Mouse (Mus musculus): Measurements from ENCODE around the gene Chpf. TPM values are rescaled to one million over a fixed set of nuclear protein-coding genes. Genes with fewer than 3 reads are reported as not detected.

The Chpf gene
- polyA plus RNA-seq, 1 experiment from 2014 or later = 31.6 TPM

DNA sequence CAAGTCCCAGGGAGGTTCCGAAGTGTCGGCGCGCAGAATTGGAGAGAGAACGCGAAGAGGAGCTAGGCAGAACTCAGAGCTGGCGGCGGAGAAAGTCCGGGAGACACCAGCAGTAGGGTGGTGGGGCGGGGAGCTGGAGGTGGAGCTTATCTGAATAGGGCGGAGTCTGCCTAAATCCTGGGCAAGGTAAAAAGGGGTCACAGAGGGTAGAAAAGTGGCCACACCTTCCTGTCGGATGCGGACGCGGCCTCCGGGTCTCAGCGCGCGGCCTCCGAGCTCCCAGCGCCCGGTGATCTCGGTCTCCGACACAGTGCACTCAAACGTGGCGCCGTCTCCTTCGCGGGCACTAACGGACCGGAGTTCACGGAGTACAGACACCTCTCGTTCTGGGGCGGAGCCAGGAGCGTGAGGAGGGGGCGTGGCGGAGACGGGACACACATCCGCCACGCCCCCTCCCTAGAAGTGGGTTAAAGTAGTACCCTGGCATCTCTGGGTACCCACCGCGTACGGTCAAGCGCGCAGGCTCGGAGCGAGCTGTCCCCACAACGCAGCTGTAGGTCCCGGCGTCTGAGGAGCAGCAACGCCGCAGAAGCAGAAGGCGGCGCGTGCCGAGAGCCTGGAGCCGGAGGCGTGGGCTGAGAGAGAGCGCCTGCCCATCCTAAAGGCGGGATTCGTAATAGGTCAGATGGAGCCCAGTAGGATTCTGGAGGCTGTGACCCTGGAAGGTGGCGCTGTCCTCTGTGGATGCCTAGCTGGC lies 8.5 kb upstream of the Chpf start:
- no peak overlapping the region for H3K9ac ChIP-seq (replicated peaks; ENCODE audit: low read depth)
- H3K4me1 ChIP-seq (ENCODE audit: insufficient read depth, low read depth, low read length) = no peaks in the 10 kb centered on the region
- H3K27ac ChIP-seq (ENCODE audit: low read length) = no peak overlapping the region
- peak overlapping the region; percentile 56 for H3K4me2 ChIP-seq (replicated peaks; ENCODE audit: low read depth, low read length)
- 3% methylated on average over 61 of the region's 62 CpGs for WGBS
- H3K27me3 ChIP-seq (replicated peaks; ENCODE audit: insufficient read depth, low read length) = peaks cover 29% of the 10 kb centered on the region
- DNase-seq (ENCODE audit: low spot score) (peak; percentile 77), ATAC-seq (peak; percentile 81)
- no peak for TF ChIP-seq EP300 (IDR thresholded peaks at IDR 0.05)
- peak; percentile 29 for TF ChIP-seq CTCF (IDR thresholded peaks at IDR 0.05)
- H3K4me3 ChIP-seq (ENCODE audit: low read depth, low read length) = peak overlapping the region; percentile 37
- H3K36me3 ChIP-seq (ENCODE audit: insufficient read depth, low read length) = peaks cover 6% of the 10 kb centered on the region; the same call in 1 of the 2 replicates
- no peaks in the 10 kb centered on the region for H3K9me3 ChIP-seq (ENCODE audit: low read length)

DNA sequence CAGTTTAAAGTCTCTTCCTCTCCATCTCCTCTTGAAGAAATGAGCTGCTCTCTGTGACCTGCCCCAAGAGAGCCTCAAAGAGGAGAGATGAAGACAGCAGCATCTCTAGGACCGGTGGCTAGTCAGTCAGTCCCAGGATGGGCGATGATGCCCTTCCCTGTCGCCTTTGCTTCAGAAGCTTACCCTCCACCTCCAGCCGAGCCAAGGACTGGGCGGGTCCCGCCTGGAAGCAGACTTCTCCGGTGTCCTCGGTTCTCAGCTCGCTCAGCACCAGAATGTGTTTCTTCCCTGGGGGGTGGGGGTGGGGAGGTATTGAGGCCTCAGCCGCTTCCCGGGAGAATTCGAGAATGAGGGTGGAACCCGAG lies 7.9 kb upstream of the Chpf start:
- no peaks in the 10 kb centered on the region for H3K9me3 ChIP-seq (ENCODE audit: low read length)
- H3K27ac ChIP-seq (ENCODE audit: low read length) = no peak overlapping the region
- H3K9ac ChIP-seq (replicated peaks; ENCODE audit: low read depth) = no peak overlapping the region
- DNase-seq (ENCODE audit: low spot score) (no peak), ATAC-seq (no peak)
- peaks cover 32% of the 10 kb centered on the region for H3K27me3 ChIP-seq (replicated peaks; ENCODE audit: insufficient read depth, low read length)
- no peak for TF ChIP-seq CTCF (IDR thresholded peaks at IDR 0.05)
- no peak for TF ChIP-seq EP300 (IDR thresholded peaks at IDR 0.05)
- 4% methylated on average over 13 of the region's 13 CpGs for WGBS
- peaks cover 6% of the 10 kb centered on the region; the same call in 1 of the 2 replicates for H3K36me3 ChIP-seq (ENCODE audit: insufficient read depth, low read length)
- H3K4me1 ChIP-seq (ENCODE audit: insufficient read depth, low read depth, low read length) = no peaks in the 10 kb centered on the region
- H3K4me3 ChIP-seq (ENCODE audit: low read depth, low read length) = peak overlapping the region; percentile 37
- peak overlapping the region; percentile 56 for H3K4me2 ChIP-seq (replicated peaks; ENCODE audit: low read depth, low read length)

DNA sequence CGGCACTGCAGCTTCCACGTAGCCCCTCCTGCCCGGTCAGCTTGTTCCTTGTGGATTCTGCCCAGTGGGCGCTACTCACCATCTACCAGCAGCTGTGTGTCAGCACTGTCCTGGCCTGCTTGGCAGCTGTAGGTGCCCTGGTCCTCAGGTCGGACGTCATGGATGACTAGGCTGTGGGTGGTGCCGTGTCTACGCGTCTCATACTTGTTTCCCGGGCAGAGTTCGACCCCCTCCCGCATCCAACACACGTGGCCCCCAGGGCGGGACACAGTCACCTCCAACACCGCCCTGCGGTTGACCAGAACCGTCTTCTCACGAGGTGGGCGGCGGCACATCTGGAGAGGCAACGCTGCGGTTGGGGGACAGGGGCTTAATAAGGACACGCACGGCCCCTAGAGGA lies 7.5 kb upstream of the Chpf start:
- DNase-seq (ENCODE audit: low spot score) = no peak
- no peak for ATAC-seq
- 11% methylated on average over 24 of the region's 24 CpGs for WGBS
- Histone ChIP-seq H3K4me2 (replicated peaks; ENCODE audit: low read depth, low read length) (no peak overlapping the region), H3K27ac (ENCODE audit: low read length) (no peak overlapping the region), H3K36me3 (ENCODE audit: insufficient read depth, low read length) (peaks cover 6% of the 10 kb centered on the region; the same call in 1 of the 2 replicates), H3K4me1 (ENCODE audit: insufficient read depth, low read depth, low read length) (no peaks in the 10 kb centered on the region), H3K9ac (replicated peaks; ENCODE audit: low read depth) (no peak overlapping the region), H3K4me3 (ENCODE audit: low read depth, low read length) (no peak overlapping the region), H3K27me3 (replicated peaks; ENCODE audit: insufficient read depth, low read length) (peaks cover 35% of the 10 kb centered on the region), H3K9me3 (ENCODE audit: low read length) (no peaks in the 10 kb centered on the region)
- TF ChIP-seq EP300 (IDR thresholded peaks at IDR 0.05) (no peak), CTCF (IDR thresholded peaks at IDR 0.05) (no peak)

DNA sequence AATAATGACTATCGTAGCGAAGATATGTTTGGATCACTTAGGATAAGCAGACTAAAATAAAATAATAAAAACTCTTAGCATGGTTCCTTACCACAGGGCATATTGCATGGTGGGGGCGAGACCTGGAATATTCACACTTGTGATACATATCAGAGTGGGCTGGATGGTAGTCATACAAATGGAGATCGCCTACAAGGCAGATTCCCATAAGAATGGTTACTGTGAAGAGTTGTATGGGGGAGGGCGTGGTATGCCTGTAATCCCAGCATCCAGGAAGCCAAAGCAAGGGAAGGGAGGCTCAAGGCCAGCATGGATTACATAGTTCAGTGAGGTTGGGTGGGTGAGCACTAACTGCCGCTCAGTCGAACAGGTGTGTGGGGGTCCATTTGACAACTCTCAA lies 1.6 kb upstream of the Chpf start:
- H3K36me3 ChIP-seq (ENCODE audit: insufficient read depth, low read length) = no peaks in the 10 kb centered on the region
- 87% methylated on average over 7 of the region's 7 CpGs for WGBS
- H3K27ac ChIP-seq (ENCODE audit: low read length) = no peak overlapping the region
- DNase-seq (ENCODE audit: low spot score) = no peak
- no peak overlapping the region for H3K4me3 ChIP-seq (ENCODE audit: low read depth, low read length)
- ATAC-seq = no peak
- no peak overlapping the region for H3K9ac ChIP-seq (replicated peaks; ENCODE audit: low read depth)
- no peak overlapping the region for H3K4me2 ChIP-seq (replicated peaks; ENCODE audit: low read depth, low read length)
- H3K9me3 ChIP-seq (ENCODE audit: low read length) = no peaks in the 10 kb centered on the region
- peaks cover 3% of the 10 kb centered on the region; the same call in 1 of the 2 replicates for H3K4me1 ChIP-seq (ENCODE audit: insufficient read depth, low read depth, low read length)
- peaks cover 27% of the 10 kb centered on the region; the same call in 1 of the 2 replicates for H3K27me3 ChIP-seq (replicated peaks; ENCODE audit: insufficient read depth, low read length)
- TF ChIP-seq CTCF (IDR thresholded peaks at IDR 0.05) (no peak), EP300 (IDR thresholded peaks at IDR 0.05) (no peak)

DNA sequence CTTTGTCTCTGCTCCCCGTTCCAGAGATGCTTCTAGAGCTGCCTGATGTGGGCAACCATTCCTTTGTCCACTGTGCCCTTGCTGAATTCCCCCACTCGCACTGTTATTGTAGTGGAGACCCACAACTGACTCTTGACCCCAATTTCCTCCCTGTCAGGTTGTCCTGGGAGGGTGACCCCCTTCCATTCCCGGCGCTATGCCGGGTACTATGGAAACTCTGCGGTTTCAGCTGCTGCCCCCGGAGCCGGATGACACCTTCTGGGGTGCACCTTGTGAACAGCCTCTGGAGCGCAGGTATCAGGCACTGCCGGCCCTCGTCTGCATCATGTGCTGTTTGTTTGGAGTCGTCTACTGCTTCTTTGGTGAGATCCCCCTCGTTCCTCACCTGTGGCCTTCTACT lies 929 bp upstream of the Chpf start:
- DNase-seq (ENCODE audit: low spot score) = no peak
- Histone ChIP-seq H3K27ac (ENCODE audit: low read length) (no peak overlapping the region), H3K4me2 (replicated peaks; ENCODE audit: low read depth, low read length) (peak overlapping the region; percentile 85), H3K36me3 (ENCODE audit: insufficient read depth, low read length) (no peaks in the 10 kb centered on the region), H3K27me3 (replicated peaks; ENCODE audit: insufficient read depth, low read length) (peaks cover 27% of the 10 kb centered on the region; the same call in 1 of the 2 replicates), H3K9me3 (ENCODE audit: low read length) (no peaks in the 10 kb centered on the region), H3K4me1 (ENCODE audit: insufficient read depth, low read depth, low read length) (peaks cover 3% of the 10 kb centered on the region; the same call in 1 of the 2 replicates), H3K4me3 (ENCODE audit: low read depth, low read length) (no peak overlapping the region), H3K9ac (replicated peaks; ENCODE audit: low read depth) (no peak overlapping the region)
- TF ChIP-seq EP300 (IDR thresholded peaks at IDR 0.05) = no peak
- TF ChIP-seq CTCF (IDR thresholded peaks at IDR 0.05) = no peak
- ATAC-seq = no peak
- WGBS = 25% methylated on average over 13 of the region's 13 CpGs

DNA sequence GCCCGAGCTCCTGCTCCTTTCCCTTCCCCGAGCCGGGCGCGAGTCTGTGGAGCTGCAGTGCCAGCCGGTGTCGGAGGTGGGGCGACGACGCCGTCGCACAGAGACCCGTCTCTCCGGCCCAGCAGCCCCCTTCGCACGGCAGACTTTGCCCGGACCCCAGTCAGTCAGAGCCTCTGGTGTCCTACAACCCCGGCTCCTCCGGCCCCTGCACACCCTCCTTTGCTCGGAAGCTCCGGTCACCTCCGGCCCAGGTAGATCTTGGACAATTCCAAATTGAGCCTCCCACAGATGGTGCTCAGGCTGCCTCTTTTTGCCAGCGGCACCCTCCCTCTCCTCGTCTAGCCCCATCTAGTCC lies 505 bp upstream of the Chpf start:
- TF ChIP-seq CTCF (IDR thresholded peaks at IDR 0.05) (no peak), EP300 (IDR thresholded peaks at IDR 0.05) (no peak)
- Histone ChIP-seq H3K27ac (ENCODE audit: low read length) (no peak overlapping the region), H3K4me1 (ENCODE audit: insufficient read depth, low read depth, low read length) (peaks cover 3% of the 10 kb centered on the region; the same call in 1 of the 2 replicates), H3K4me3 (ENCODE audit: low read depth, low read length) (peak overlapping the region; percentile 67), H3K36me3 (ENCODE audit: insufficient read depth, low read length) (no peaks in the 10 kb centered on the region), H3K27me3 (replicated peaks; ENCODE audit: insufficient read depth, low read length) (peaks cover 26% of the 10 kb centered on the region; the same call in 1 of the 2 replicates), H3K9ac (replicated peaks; ENCODE audit: low read depth) (no peak overlapping the region), H3K9me3 (ENCODE audit: low read length) (no peaks in the 10 kb centered on the region), H3K4me2 (replicated peaks; ENCODE audit: low read depth, low read length) (peak overlapping the region; percentile 85)
- ATAC-seq (peak; percentile 2; the same call in 1 of the 2 replicates), DNase-seq (ENCODE audit: low spot score) (no peak)
- 7% methylated on average over 19 of the region's 24 CpGs for WGBS
